Mouse (Mus musculus) skeletal muscle tissue, adult 2 months (tissue): ENCODE measurements around the gene Prkcb.

Experiments
- DNase-seq: peaks from one replicate; pipeline ENCODE4 v3.0.0-alpha.2; 2012; ENCODE audit warnings: low read depth, low spot score

Gene Prkcb

DNA sequence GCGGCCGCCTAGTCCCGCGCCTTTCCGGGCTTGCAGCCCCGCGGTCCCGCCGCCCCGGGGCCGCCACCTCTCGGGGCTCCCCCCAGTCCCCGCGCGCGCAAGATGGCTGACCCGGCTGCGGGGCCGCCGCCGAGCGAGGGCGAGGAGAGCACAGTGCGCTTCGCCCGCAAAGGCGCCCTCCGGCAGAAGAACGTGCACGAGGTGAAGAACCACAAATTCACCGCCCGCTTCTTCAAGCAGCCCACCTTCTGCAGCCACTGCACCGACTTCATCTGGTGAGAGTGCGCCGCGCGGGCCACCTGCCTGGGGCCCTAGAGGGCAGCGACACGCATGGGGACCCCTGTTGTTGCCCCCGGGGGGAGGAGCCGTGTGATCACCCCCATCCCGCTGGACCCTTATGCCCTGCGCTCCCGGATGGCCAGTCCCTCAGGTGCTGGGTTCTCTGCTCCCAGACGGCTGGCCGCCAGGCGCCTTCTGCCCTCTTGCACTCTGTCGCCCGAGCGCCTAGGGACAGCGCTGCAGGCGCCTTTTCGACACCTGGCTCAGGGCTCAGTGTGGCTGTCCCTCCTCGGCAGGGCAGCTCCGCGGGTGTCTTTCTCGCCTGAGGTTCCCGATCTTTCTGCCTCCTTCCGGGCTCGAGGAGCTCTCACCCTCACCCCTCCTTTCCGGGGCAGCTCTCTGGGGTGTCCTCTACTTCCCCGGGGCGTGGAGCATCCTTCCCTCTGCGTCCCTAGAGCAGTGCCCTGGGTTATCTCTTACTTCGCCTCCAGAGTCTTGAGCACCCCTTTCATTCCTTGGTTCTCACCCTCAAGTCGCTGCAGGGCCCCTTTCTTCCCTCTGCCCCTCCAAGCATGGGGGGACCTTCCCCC, 926 bp downstream of the Prkcb start:
- no peak for DNase-seq

DNA sequence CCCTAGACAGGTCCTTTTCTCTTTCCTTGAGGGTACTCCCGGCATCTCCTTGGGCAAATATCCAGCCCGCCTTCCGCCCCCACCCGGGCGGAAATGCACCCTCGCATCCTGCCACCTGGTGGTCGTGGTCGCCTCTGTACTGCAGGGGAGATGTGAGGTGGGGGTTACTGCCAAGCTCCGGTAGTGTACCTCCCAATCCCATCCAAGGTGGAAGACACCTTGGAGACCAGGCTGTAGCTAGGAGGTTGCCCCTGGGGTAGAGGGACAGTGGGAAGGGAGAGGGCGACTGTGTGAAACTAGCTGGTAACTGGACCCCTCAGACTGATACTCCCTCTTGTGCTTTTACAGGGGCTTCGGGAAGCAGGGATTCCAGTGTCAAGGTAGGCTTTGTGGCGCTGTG, 1.6 kb downstream of the Prkcb start:
- no peak for DNase-seq

DNA sequence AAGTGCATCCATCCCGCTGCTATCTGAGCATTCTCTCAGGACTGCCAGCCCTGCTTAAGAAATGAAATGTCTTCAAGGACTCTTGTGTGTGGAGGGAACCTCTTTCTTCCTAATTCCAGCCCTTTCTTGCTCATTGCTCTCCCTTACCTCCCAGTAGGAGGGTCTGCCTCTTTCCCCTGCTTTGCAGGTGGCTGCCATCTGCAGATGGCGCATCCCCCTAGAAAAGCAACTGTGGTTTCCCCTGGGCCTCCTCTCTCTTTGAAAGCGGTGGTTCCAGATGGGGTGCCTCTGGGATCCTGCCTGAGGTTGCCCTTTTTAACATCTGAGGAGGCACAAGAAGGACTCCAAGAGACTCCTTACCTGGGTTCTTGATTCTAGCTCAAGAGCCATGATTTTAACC, 2.2 kb downstream of the Prkcb start:
- no peak for DNase-seq

- DNase-seq, result no peak
Measured at GRCm38 (mm10) chr7:122292151-122292550, 3.6 kb downstream of the Prkcb start.

- DNase-seq, result no peak
Measured at GRCm38 (mm10) chr7:122294111-122294510, 5.6 kb downstream of the Prkcb start.

GRCm38 (mm10) chr7:122295363-122295762, 6.8 kb downstream of the Prkcb start:
- no peak for DNase-seq

DNA sequence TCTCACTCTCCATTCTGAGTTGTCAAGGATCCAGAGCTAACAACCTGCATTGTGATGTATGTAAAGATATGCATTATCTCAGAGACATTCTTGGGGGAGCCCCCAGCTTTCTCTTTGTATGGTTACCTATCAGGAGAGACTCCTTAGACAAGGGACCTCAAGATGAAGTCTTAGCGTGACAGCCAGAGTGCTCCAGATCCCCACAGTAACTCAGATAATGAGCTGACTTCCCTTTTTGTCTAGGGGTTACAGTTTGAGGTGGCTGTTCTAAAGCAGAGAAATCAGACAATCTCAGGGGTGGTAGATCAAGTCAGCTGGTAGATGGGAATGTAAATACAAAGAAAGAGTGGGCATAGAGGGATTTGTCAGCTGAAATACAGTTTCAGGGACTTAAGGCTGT, 7.8 kb downstream of the Prkcb start:
- DNase-seq, result no peak

DNA sequence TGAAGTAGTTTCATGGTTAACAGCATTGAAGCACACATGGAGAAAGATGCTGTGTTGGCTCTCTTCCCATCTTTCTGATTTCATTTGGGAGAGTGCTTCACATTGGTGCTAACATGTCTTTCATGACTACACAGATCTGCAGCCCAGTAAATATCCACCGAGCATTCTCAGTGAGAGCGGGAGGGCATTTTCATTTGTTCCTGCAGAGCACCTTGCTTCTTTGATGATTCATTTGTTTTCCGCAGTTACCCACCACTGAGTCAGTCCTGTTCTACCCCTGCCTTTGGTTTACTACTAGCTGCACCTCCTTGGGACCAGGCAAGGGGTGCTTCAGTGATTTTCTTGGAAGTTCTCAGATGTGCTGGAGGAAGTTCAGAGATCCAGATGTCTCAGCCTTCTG, 8.3 kb downstream of the Prkcb start:
- DNase-seq, result no peak

DNA sequence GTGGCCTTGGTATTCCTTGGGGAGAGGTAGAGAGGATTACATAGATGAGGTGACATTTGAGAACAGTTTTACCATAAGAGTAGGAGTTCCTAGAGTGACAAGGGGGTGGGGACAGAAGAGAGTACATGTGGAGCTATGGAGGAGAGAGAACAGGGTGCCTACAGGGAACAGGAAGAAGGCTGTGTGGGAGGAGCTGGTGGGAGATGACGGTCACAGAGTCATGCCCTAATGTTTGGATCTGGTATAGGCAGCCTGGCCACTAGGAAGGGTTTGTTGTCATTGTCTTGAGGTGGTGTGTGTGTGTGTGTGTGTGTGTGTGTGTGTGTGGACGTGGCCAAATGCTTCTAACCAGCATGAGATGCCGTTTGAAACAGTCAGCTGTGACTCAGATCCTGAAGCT, 9.1 kb downstream of the Prkcb start:
- DNase-seq, result no peak

DNA sequence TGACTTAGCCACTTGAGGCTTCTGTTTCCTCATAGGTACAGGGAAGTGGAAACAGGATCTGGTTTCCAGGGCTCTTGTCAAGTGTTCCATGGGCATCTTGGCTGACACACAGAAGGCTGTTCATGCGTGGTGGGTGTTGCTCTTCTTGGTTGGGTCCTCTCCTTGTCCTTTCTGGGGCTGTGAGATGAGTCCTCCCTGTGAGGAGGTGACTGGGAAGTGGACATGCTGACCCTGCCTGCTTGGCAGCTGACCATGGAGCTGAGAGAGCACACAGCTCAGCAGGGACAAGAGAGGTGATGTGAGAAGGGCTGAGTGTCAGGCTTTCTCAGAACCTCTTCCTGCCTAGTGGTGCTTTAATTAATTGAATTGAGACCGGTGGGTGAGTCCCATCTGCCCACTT, 10.2 kb downstream of the Prkcb start:
- no peak for DNase-seq

DNA sequence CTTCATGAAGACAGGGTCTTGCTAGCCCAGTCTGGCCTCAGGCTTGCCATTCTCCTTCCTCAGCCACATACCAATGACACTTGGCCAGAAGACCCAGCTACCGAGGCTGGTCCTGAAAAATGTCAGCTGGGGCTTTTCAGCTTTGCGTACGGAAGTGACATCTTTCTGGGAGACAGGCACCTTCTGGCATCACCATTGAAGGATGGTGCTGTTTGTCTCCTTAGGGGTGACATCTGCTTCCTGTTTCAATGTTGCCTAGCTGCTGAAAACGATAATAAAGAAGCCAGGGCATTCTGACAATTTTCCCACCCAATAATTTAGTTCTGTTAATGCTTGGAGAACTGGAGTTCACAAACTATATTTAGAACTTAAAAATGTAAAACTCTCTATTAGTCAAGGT, 12.0 kb downstream of the Prkcb start:
- DNase-seq, result no peak

DNA sequence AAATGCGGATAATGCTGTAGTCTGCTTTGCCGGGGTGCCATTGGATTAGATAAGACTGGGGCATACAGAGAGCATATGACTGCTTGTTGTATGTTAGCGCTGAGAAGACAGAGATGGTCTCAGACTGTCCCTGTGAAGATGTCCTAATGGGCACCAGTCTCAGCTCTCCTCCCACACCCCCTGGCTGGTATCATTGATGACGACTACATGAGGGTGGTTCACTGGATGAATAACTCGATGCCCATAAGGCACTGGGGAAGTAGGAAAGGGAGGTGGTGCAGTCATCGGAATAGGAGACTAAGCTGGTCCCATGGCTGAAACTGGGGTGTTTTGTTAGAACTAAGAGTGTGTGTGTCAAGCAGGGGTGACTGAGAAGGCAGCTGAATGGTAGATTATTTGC, 14.0 kb downstream of the Prkcb start:
- DNase-seq, result no peak

- DNase-seq, result no peak
Measured at GRCm38 (mm10) chr7:122303988-122304387, 15.4 kb downstream of the Prkcb start.

DNA sequence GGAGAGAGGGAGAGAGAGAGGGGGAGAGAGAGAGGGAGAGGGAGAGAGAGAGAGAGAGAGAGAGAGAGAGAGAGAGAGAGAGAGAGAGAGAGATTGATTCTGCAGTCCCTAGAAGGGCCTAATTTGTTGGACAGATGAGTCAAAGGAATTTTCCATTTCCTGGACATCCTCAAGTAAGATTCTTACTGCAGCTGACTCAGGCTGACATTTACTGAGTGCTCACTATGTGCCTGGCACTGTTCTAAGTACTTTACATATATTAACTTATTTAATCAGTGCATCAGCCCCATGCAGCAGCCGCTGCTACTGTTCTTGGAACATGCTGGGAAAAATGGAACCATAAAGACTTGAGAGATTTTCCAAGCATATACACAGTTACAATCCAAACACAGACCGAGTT, 16.0 kb downstream of the Prkcb start:
- no peak for DNase-seq

DNA sequence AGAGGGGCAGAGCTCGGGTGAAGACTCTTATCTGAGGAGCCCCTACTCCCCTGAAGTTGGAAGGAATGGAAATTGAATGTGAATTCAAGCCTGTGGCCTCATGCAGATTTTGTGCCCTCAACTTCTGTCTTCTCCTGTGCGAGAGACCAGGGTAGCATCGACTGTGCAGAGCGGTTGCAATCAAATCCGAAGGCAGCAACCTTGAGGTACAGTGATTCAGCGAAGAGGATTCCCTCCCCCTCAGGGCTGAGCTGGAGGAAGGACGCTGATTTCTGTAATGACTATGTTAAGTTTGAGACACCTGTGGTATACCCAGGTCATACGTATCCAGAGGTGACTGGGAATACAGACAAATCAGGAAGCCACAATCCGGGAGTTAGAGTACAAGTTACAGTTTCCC, 18.7 kb downstream of the Prkcb start:
- no peak for DNase-seq

DNA sequence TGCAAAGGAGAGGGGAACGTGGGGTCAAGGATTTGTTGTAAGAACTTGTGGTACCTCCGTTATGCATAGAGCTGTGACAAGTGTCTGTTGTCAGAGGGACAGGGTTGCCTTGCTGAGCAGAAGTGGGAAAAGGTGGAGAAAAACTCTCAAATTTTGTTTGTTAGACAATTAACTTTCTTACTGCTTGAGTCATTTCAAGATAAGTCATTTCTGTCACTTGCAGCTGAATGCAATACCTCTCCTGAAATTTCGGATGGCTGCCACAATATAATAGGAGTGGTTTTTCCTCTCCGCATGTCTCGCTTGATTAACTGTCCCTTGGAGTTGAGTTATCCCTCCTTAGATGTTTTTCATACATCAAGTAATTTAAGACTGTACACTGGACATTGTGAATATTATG, 20.1 kb downstream of the Prkcb start:
- no peak for DNase-seq

DNA sequence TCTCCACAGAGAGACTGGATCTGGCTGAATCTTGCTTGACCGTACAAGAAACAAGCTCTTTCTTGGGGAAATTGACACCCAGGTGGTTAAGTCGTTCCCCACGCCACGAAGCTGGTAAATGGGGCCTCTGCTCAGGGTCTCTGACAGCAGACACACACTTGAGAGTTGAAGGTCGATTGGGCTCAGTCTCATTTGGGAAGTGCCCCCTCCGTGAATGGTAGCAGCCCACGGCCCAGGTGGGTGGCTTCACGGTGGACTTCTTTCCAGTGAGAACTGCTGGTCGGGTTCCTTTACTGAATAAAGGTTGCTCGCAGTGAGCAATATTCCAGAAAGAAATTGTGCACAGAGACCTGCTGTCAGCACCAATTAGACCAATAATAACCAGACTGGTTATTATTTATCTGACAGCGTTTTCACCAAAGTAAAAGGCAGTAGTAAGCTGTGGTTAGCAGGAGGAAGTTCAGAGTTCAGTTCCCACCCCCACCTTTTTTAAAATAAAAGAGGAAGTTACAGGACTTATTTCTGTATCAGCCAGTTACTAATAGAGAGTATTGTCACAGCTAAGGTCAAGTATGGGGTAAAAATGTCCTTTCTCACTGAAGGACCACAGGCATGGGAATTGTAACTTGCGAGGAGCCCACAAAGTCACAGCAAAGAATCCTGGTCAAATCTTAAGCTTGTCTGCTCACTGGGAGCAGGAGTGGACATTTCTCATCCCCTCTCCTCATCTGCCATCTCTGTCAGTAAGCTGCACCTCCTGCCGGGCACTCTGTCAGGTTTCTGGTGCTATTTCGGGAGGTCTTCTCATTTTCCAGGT, 21.6 kb downstream of the Prkcb start:
- DNase-seq, result no peak

DNA sequence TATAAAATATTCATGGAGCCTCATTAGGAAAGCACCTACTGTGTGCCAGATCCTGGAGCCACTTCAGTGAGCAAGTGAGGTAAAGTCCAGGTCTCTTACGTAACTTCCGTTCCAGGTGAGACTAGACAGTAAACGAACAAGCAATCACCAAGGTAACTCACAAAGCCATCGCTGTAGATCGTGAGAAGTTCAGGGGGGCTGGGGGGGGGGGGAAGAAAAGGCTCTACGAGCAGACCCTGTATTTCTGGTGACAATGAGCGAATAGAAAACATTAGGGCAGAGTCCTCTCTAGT, 22.1 kb downstream of the Prkcb start:
- DNase-seq, result no peak

DNA sequence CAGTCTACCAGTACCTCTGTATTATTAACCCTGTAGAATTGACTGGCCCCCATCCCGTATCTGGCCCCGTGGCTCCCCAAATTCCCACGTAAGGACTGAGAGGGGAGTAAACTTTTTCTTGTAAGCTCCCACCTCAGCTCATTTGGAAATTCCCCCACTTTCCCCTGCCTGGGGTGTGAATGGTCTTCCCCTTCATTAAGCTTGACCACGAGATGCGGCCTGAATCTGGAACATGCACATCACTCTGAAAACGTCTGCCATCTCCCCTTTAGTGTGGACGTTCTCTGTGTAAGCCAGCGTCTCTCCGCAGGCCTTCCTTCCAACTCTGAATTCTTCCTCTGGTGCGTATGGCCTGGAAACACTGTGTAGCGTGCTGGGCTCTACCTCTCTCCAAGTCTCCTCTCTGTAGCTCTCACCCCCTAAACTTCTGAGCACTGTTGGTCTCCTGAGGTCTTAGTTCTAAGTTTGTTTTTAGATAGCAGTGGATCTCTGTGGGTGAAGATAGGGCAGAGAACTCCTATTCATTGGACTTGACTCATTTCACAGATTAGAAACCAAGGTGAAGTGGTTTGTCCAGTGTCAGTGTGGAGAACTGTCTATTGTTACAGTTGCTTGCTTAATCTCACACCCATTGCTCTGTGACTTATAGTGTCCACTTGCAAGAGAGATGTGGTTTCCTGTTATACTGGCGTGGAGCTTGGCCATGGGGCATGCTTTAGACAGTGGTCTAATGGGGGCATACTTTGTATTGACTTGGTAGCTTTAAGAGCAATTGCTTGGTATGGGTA, 25.3 kb downstream of the Prkcb start:
- DNase-seq, result no peak

DNA sequence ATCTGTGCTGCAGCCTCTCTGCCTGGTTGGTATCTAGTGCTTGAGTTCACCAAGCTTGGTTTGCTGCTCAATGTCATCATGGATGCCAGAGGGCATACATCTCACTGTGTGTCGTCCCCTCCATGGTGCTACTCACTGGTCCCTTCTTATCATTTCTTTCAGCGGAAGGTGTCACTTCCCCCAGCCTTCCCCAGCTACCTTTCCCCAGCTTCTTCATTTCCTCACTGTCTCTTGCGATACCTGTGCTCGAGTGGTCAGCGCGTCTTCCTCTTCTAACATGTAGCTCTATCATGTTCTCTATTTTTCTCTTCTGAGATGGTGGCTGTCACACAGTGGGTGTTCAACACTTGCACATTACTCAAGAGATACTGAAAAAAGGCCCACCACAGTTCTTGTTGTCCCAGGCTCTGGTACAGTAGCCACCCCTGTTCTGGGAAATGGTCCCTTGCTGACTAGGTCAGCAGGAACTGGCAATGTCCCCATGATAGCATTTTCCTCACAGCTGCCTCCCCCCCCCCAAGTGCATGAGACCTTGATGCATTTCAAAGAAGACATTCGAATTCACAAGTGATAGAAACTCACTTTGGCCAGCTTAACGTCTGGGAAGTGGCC, 27.3 kb downstream of the Prkcb start:
- DNase-seq, result no peak

DNA sequence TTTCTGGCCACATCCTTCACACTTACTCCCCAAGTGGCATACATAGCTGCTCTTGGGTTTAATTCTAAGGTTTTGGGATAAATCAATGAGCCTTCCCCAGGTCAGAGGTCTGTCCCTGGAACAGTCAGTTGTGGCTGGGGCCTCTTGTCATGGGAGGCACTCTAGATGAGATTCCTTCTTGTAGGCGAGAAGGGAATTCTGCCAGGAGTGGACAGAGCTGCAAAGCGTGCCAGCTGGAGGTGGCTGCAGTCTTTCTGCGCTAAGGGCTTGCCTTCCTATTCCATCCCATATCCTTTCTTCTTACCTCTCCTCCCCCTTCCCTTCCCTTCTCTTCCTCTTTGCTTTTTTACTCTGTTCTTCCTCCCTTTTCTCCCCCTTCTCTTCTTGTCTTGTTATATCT, 28.1 kb downstream of the Prkcb start:
- no peak for DNase-seq

DNA sequence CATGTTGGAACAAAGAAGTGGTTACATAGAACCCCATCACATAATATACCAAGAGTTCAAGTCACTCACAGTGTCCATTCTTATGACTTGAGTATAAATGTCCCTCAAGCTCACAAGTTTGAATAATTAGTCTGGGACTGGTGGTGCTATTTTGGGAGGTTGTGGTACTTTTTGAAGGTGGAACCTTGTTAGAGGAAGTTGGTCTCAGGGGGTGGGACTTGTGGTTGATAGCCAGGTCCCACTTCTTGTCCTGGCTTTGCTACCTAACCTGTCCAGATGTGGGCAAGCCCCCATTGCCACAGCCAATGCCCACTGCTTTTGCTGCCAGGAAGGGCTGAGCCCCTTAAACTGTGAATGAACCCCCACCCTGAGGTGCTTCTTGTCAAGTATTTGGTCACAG, 28.9 kb downstream of the Prkcb start:
- DNase-seq, result no peak
